Mouse (Mus musculus): ENCODE data around the gene Sh3bp4.

- TF ChIP-seq CTCF (IDR thresholded peaks at IDR 0.05; ENCODE audit: extremely low read depth, insufficient read depth, insufficient read length, insufficient replicate concordance) (no peak), POLR2A (IDR thresholded peaks at IDR 0.05; ENCODE audit: low read depth, low read length) (no peak)
Observed at GRCm38 (mm10) chr1:89193576-89193975, 123.4 kb downstream of the Sh3bp4 start.
